Mouse (Mus musculus) neural tube, embryonic 11.5 days (tissue): ENCODE measurements around the gene Arfip1. TPM values are rescaled to one million over a fixed set of nuclear protein-coding genes. Genes with fewer than 3 reads are reported as not detected.

Experiments used
- ATAC-seq: fragments of 200-750 bp; cut with Nextera tagmentation; 2 replicates; pipeline ENCODE4 v1.8.0; 2017; ENCODE audit warnings: moderate number of reproducible peaks, mild to moderate bottlenecking, moderate TSS enrichment, moderate library complexity; ENCODE audit not compliant: insufficient read depth, low FRiP score, low TSS enrichment
- DNase-seq: peaks from one replicate; pipeline ENCODE4 v3.0.0-alpha.2; 2015; ENCODE audit warnings: low spot score
- H3K27ac ChIP-seq: fragments of 300-500 bp; sonication (generic); 2 replicates; pipeline ENCODE4 v1.5.1; 2014; ENCODE audit warnings: low read depth, mild to moderate bottlenecking, low read length
- H3K27me3 ChIP-seq: fragments of 300-500 bp; sonication (generic); 2 replicates; pipeline ENCODE4 v1.6.1; 2014; ENCODE audit warnings: mild to moderate bottlenecking, low read length, mixed read lengths; ENCODE audit not compliant: control insufficient read depth, insufficient read depth
- H3K36me3 ChIP-seq: fragments of 300-500 bp; sonication (generic); 2 replicates; pipeline ENCODE4 v1.6.1; 2014; ENCODE audit warnings: mild to moderate bottlenecking, low read length, moderate library complexity, mixed read lengths; ENCODE audit not compliant: control insufficient read depth, insufficient read depth
- H3K4me1 ChIP-seq: fragments of 300-500 bp; sonication (generic); 2 replicates; pipeline ENCODE4 v1.6.1; 2014; ENCODE audit warnings: low read length, mixed read lengths; ENCODE audit not compliant: control insufficient read depth, insufficient read depth
- H3K4me2 ChIP-seq: fragments of 300-500 bp; sonication (generic); 2 replicates; pipeline ENCODE4 v1.6.1; 2014; ENCODE audit warnings: low read depth, mild to moderate bottlenecking, moderate library complexity
- H3K4me3 ChIP-seq: fragments of 300-500 bp; sonication (generic); 2 replicates; pipeline ENCODE4 v1.5.1; 2014; ENCODE audit warnings: low read depth, low read length
- H3K9ac ChIP-seq: fragments of 300-500 bp; sonication (generic); 2 replicates; pipeline ENCODE4 v1.6.1; 2014; ENCODE audit warnings: mild to moderate bottlenecking, low read length
- H3K9me3 ChIP-seq: fragments of 300-500 bp; sonication (generic); 2 replicates; pipeline ENCODE4 v1.6.1; 2016; ENCODE audit warnings: low read length; ENCODE audit not compliant: control insufficient read depth
- WGBS: fragments of 180-500 bp; shearing (Covaris S2); extraction: QIAGEN DNeasy Blood & Tissue Kit; methylation state at CpG from one replicate; pipeline ENCODE4 v1.1.7; 2014; 5-methylcytosine and 5-hydroxymethylcytosine counted together
- polyA plus RNA-seq: library from polyadenylated mRNA; unstranded; fragments of >200 nt; fragmentation: Nextera tagmentation; extraction: Ambion mirVana; gene quantifications from 2 replicates; pipeline ENCODE4 v1.2.1, GENCODE M21; 2014

Arfip1 gene
- polyA plus RNA-seq, 1 experiment from 2014 or later: 41.4 TPM

DNA sequence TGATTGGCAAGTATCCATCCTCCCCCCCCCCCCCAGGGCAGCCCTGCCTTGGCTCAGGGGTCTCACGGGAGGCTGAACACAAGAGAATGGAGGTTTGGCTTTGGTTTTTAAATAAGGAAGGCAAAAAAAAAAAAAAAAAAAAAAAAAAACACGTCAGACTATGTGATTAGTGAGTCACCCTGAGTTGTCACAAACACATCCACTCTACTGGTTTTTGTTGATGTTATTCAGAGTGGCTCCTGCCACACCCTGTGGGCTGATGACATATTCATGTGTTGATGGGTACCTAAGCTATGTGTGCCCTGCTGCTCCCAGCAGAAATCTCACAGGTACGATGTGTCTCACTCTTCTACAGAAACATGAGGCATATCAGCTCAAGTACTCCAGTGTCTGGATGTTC, 131.8 kb downstream of the Arfip1 start:
- 66% methylated on average over 3 of the region's 3 CpGs for WGBS

DNA sequence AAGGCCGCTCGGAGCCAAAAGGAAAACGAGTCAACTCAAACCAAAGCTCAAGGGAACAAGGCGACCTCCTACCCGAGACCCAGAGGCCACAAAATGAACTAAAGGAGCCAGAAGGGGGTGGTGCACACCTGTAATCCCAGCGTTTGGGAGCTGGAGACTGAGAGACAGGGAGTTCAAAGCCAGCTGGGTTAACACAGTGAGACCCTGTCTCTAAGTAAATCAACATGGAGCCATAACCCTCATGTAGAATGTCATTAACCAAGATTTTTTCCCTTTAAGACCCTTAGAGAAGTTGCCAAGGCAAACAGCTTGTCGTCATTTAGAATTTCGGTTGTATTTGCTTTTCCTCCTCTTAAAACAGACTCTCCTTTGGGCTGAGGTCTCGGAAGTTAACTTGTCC, 133.4 kb downstream of the Arfip1 start:
- Histone ChIP-seq H3K27me3 (peaks cover 3% of the 10 kb centered on the region; the same call in 1 of the 2 replicates), H3K4me2 (no peak overlapping the region), H3K36me3 (no peaks in the 10 kb centered on the region), H3K4me1 (peaks cover 3% of the 10 kb centered on the region; the same call in 1 of the 2 replicates), H3K4me3 (no peak overlapping the region), H3K27ac (no peak overlapping the region), H3K9ac (no peak overlapping the region), H3K9me3 (no peaks in the 10 kb centered on the region)
- DNase-seq: no peak
- ATAC-seq: no peak
- WGBS: 85% methylated on average over 9 of the region's 9 CpGs

More for the DNA sequence above, 131.8 kb downstream of the Arfip1 start:
- Histone ChIP-seq H3K4me2 (no peak overlapping the region), H3K9me3 (no peaks in the 10 kb centered on the region), H3K27ac (no peak overlapping the region), H3K4me1 (peaks cover 3% of the 10 kb centered on the region; the same call in 1 of the 2 replicates), H3K9ac (no peak overlapping the region), H3K36me3 (no peaks in the 10 kb centered on the region), H3K4me3 (no peak overlapping the region), H3K27me3 (no peaks in the 10 kb centered on the region)
- ATAC-seq (no peak), DNase-seq (no peak)

DNA sequence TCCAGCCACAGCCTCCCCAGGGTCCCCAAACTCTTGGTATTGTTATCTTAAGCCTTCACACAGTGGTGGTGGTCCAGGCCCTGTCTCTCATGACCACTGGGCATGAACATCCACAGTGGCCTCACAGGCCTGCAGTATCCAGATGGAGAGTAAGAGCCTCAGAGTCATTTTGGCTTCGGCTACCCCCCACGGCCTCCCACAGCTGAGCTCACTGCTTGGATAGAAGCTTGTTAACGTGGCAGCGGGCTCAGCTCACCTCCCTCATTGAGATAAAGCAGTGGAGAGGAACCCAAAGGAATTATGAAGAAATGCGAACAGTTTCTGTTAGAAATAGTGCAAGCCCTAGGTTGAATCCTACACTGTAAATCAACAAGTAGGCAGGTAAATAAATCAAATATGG, 134.6 kb downstream of the Arfip1 start:
- Histone ChIP-seq H3K4me2 (no peak overlapping the region), H3K27me3 (peaks cover 3% of the 10 kb centered on the region; the same call in 1 of the 2 replicates), H3K9ac (no peak overlapping the region), H3K36me3 (no peaks in the 10 kb centered on the region), H3K9me3 (no peaks in the 10 kb centered on the region), H3K4me3 (no peak overlapping the region), H3K27ac (no peak overlapping the region), H3K4me1 (peaks cover 3% of the 10 kb centered on the region; the same call in 1 of the 2 replicates)
- WGBS: 76% methylated on average over 5 of the region's 5 CpGs
- ATAC-seq (no peak), DNase-seq (no peak)

Other genes with a start within 250 kb of the Arfip1 start
- gene Fhdc1, start 102.2 kb downstream of the Arfip1 start, polyA plus RNA-seq: 6.0 and 7.0 TPM in 2 replicates
- 0.07 TPM in 1 of 2 replicates, not detected in the other for gene Tigd4, start 10.9 kb upstream of the Arfip1 start, polyA plus RNA-seq
- 0.27 TPM in 2 replicates for gene Tmem154, start 83.6 kb upstream of the Arfip1 start, polyA plus RNA-seq
- gene Fbxw7, start 232.6 kb upstream of the Arfip1 start, polyA plus RNA-seq: 20.5 and 23.0 TPM in 2 replicates